Mouse (Mus musculus) cortical plate, adult 2 months (tissue): ENCODE measurements around the gene Ror1.

ENCODE experiments used
- CTCF ChIP-seq: fragments of 200-500 bp; IDR thresholded peaks from 2 replicates; pipeline ENCODE4 v1.5.1; 2011; ENCODE audit warnings: mild to moderate bottlenecking, control low read depth, low read length; ENCODE audit not compliant: insufficient read depth; ENCODE audit errors: extremely low read depth
- POLR2A ChIP-seq: fragments of 200-500 bp; IDR thresholded peaks from 2 replicates; pipeline ENCODE4 v1.6.1; 2011; ENCODE audit warnings: mild to moderate bottlenecking, low read length, control low read depth; ENCODE audit not compliant: insufficient read depth; ENCODE audit errors: extremely low read depth

GRCm38 (mm10) chr4:100375286-100375685, 279.7 kb downstream of the Ror1 start:
- TF ChIP-seq CTCF (no peak), POLR2A (no peak)
